In the genomic region with DNA sequence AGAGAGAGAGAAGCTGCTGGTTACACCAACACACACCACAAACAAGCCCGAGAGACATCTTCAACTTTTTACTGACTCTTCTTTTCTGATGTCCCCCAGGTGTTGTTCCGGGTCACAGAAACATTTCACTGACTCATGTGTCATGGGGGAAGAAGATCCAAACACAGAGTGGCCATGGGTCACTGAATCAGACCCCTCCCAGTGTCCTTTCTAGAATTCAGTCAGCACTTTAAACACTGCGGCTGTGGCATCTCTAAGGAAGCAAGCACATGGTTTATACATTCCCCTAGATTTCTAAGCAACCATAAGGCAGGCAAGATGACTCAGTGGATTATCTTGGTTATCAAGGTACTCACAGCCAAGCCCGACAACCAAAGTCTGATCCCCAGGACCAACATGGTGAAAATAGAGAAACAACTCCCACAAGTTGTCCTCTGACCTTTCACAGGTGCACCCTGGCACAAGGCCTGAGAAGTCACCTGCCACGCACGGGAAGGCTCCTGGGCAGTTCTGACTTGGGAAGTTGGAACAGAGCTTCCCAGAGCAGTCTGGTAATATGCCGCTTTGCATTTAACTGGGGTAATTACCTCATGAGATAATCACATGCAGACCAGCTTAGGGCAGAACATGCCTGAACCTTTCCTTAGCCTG, we compare ENCODE assay signal across 27 mouse cellular contexts. TPM values are rescaled to one million over a fixed set of nuclear protein-coding genes. Genes with fewer than 3 reads are reported as not detected.
DNase-seq lines count a peak whose midpoint lies in the region; ATAC-seq and TF ChIP-seq lines count a peak whose summit lies in the region.
"Had no signal": no experiment of that assay in that cellular context is flagged by ENCODE, and none has a peak within 500 bp of the region (broad histone marks: within the 10 kb centered on the region; RNA-seq: fewer than 3 reads in every experiment).

No protein-coding gene starts in this region.

- H3K79me2 ChIP-seq in CH12.LX (replicated peaks; ENCODE audit: control insufficient read depth, extremely low read depth, insufficient read depth, poor library complexity, severe bottlenecking), result peaks cover 41% of the 10 kb centered on the region

- H3K4me2 ChIP-seq in CH12.LX (ENCODE audit: insufficient read depth, low read depth, poor library complexity, severe bottlenecking), result peak overlapping the region; percentile 45; the same call in 1 of the 2 replicates
- no peak overlapping the region for H3K4me2 ChIP-seq in kidney, embryonic 15.5 days
- H3K4me2 ChIP-seq: embryonic facial prominence, embryonic 12.5 days; limb, embryonic 13.5 days; liver, embryonic 12.5 days; neural tube, embryonic 15.5 days had no signal

- peak; percentile 82 for DNase-seq in CH12.LX (ENCODE audit: extremely low read depth)
- peak; percentile 72 for DNase-seq in kidney, adult 11 months
- DNase-seq in kidney, postnatal 36 days, result peak; percentile 74 to 81
- no peak for DNase-seq in urinary bladder, postnatal 10 days (ENCODE audit: low spot score)
- no peak for DNase-seq in left cerebral cortex, postnatal 36 days (ENCODE audit: low spot score in 2 of 2)
- no peak for DNase-seq in spleen, postnatal 4 days (ENCODE audit: low spot score in 2 of 2)
- no peak for DNase-seq in layer of hippocampus, adult 9-11 months
- DNase-seq: adrenal gland, adult 8-10 months; cerebellum, adult 2 months; cerebellum, postnatal 25 days; forebrain, postnatal 0 days; heart, postnatal 4 days; lung, adult 18-20 months; lung, postnatal 10 days; right cerebral cortex, adult 18-20 months; spleen, adult 18-20 months; thymus, postnatal 25 days had no signal

- no peaks in the 10 kb centered on the region for H3K27me3 ChIP-seq in CH12.LX (replicated peaks)
- no peaks in the 10 kb centered on the region for H3K27me3 ChIP-seq in kidney, embryonic 15.5 days
- H3K27me3 ChIP-seq: embryonic facial prominence, embryonic 12.5 days; limb, embryonic 13.5 days; liver, embryonic 12.5 days; neural tube, embryonic 15.5 days had no signal

- dilution Hi-C loops in CH12.LX (cut with MboI; ENCODE audit: extremely low pct_ligation_motif_present, extremely low pct_unique_long_range_greater_than_20kb, low sequenced_read_pairs), result no loop called here

- peaks cover 25 to 75% of the 10 kb centered on the region in 2 experiments for H3K4me1 ChIP-seq in CH12.LX (ENCODE audit: control insufficient read depth in 1 of 2, insufficient read depth in 2 of 2)
- peaks cover 57% of the 10 kb centered on the region for H3K4me1 ChIP-seq in kidney, embryonic 15.5 days
- H3K4me1 ChIP-seq: heart, embryonic 10.5 days; neural tube, embryonic 15.5 days had no signal

- 53% methylated on average over 7 of the region's 7 CpGs for WGBS in kidney, embryonic 15.5 days

- no peaks in the 10 kb centered on the region for H3K9me3 ChIP-seq in CH12.LX (replicated peaks; ENCODE audit: low read length)
- H3K9me3 ChIP-seq in kidney, embryonic 15.5 days (replicated peaks), result no peaks in the 10 kb centered on the region
- H3K9me3 ChIP-seq: embryonic facial prominence, embryonic 12.5 days; heart, embryonic 10.5 days; limb, embryonic 13.5 days; liver, embryonic 12.5 days; midbrain, embryonic 10.5 days; neural tube, embryonic 15.5 days had no signal

- H3K27ac ChIP-seq in CH12.LX (ENCODE audit: insufficient read depth, low read depth), result peak overlapping the region; percentile 56
- H3K27ac ChIP-seq in kidney, embryonic 15.5 days, result peak overlapping the region; percentile 52
- H3K27ac ChIP-seq: embryonic facial prominence, embryonic 12.5 days; heart, embryonic 10.5 days; limb, embryonic 13.5 days; liver, embryonic 12.5 days; midbrain, embryonic 10.5 days; neural tube, embryonic 15.5 days had no signal

- TF ChIP-seq RAD21 in CH12.LX (IDR thresholded peaks at IDR 0.05; ENCODE audit: low read depth, low read length), result no peak

- H3K4me3 ChIP-seq in CH12.LX (replicated peaks in 1 of 3; ENCODE audit: low read depth in 2 of 3, low read length in 2 of 3, poor library complexity in 1 of 3), result no peak overlapping the region
- H3K4me3 ChIP-seq in kidney, embryonic 15.5 days (replicated peaks), result no peak overlapping the region
- H3K4me3 ChIP-seq: embryonic facial prominence, embryonic 12.5 days; heart, embryonic 10.5 days; limb, embryonic 13.5 days; liver, embryonic 12.5 days; midbrain, embryonic 10.5 days; neural tube, embryonic 15.5 days had no signal

- H3K9ac ChIP-seq in CH12.LX (ENCODE audit: insufficient read depth, low read depth), result peak overlapping the region; percentile 9; the same call in 1 of the 2 replicates
- no peak overlapping the region for H3K9ac ChIP-seq in kidney, embryonic 15.5 days
- H3K9ac ChIP-seq: embryonic facial prominence, embryonic 12.5 days; forebrain, postnatal 0 days; limb, embryonic 13.5 days; liver, embryonic 12.5 days; neural tube, embryonic 15.5 days had no signal

- TF ChIP-seq POLR2A in CH12.LX (IDR thresholded peaks at IDR 0.05; ENCODE audit: low read depth, low read length), result no peak; the same call in 1 of the 2 replicates

- no peak for TF ChIP-seq CTCF in CH12.LX (conservative IDR thresholded peaks at IDR 0.05 in 1 of 2, IDR thresholded peaks at IDR 0.05 in 1 of 2; ENCODE audit: low read depth in 2 of 2, low read length in 2 of 2)

- peak; percentile 71 for TF ChIP-seq EP300 in CH12.LX (IDR thresholded peaks at IDR 0.05; ENCODE audit: low read length)

- peak; percentile 23; the same call in 1 of the 2 replicates for ATAC-seq in kidney, embryonic 15.5 days (replicated peaks; ENCODE audit: low FRiP score)
- ATAC-seq: activated CD4-positive, CD25-positive, alpha-beta regulatory T cell, adult 4 months; forebrain, postnatal 0 days; hindbrain, embryonic 16.5 days; liver, embryonic 12.5 days had no signal

- peaks cover 23 to 54% of the 10 kb centered on the region in 2 experiments for H3K36me3 ChIP-seq in CH12.LX (replicated peaks in 1 of 2; ENCODE audit: control insufficient read depth in 1 of 2, insufficient read depth in 1 of 2, low read length in 1 of 2)
- no peaks in the 10 kb centered on the region for H3K36me3 ChIP-seq in kidney, embryonic 15.5 days
- H3K36me3 ChIP-seq: embryonic facial prominence, embryonic 12.5 days; heart, embryonic 10.5 days; limb, embryonic 13.5 days; midbrain, embryonic 10.5 days; neural tube, embryonic 15.5 days had no signal

- intact Hi-C loops in left cerebral cortex, postnatal 36 days (cut with DNase I), result no loop called here

- in situ Hi-C loops in CH12.LX (cut with MboI; ENCODE audit: low pct_ligation_motif_present, low pct_unique_long_range_greater_than_20kb, low sequenced_read_pairs), result no loop called here

TF ChIP-seq in CH12.LX, 34 proteins besides CTCF, POLR2A, EP300 and RAD21 (continues in another document):
- 0 out of 2 replicates have a peak, but pooled peaks have one; percentile 16 for TF ChIP-seq CHD1 (IDR thresholded peaks at IDR 0.05; ENCODE audit: low read depth, low read length)
- no peak for TF ChIP-seq ZMIZ1 (IDR thresholded peaks at IDR 0.05; ENCODE audit: low read depth, low read length)
- peak; percentile 70; the same call in 1 of the 2 replicates for TF ChIP-seq MXI1 (IDR thresholded peaks at IDR 0.05; ENCODE audit: low read depth, low read length)
- peak; percentile 46; the same call in 1 of the 2 replicates for TF ChIP-seq ELF1 (IDR thresholded peaks at IDR 0.05; ENCODE audit: low read depth, low read length)
- TF ChIP-seq JUN (IDR thresholded peaks at IDR 0.05; ENCODE audit: insufficient read depth, low read depth, low read length), result peak; percentile 59
- no peak for TF ChIP-seq PAX5 (IDR thresholded peaks at IDR 0.05; ENCODE audit: low read length)
- no peak for TF ChIP-seq GABPA (IDR thresholded peaks at IDR 0.05; ENCODE audit: insufficient replicate concordance, low read depth, low read length)
- no peak for TF ChIP-seq CHD2 (IDR thresholded peaks at IDR 0.05; ENCODE audit: low read length)
- peak; percentile 70 for TF ChIP-seq JUND (conservative IDR thresholded peaks at IDR 0.05; ENCODE audit: low read depth, low read length)
- 0 out of 2 replicates have a peak, but pooled peaks have one; percentile 24 for TF ChIP-seq TBP (conservative IDR thresholded peaks at IDR 0.05; ENCODE audit: low read depth, low read length)
- peak; percentile 86 for TF ChIP-seq BHLHE40 (IDR thresholded peaks at IDR 0.05; ENCODE audit: low read depth, low read length)
- 0 out of 2 replicates have a peak, but pooled peaks have one; percentile 33 for TF ChIP-seq MAFK (IDR thresholded peaks at IDR 0.05; ENCODE audit: insufficient replicate concordance, low read length)
- TF ChIP-seq KAT2A (IDR thresholded peaks at IDR 0.05; ENCODE audit: insufficient replicate concordance, low read length), result no peak
- TF ChIP-seq TCF12 (IDR thresholded peaks at IDR 0.05; ENCODE audit: low read depth, low read length), result peak; percentile 45; the same call in 1 of the 2 replicates
- TF ChIP-seq MAZ (IDR thresholded peaks at IDR 0.05; ENCODE audit: low read depth, low read length), result no peak
- TF ChIP-seq SIN3A (IDR thresholded peaks at IDR 0.05; ENCODE audit: low read length), result peak; percentile 82
- TF ChIP-seq HCFC1 (IDR thresholded peaks at IDR 0.05; ENCODE audit: low read depth, low read length), result peak; percentile 49; the same call in 1 of the 2 replicates

RNA-seq across cellular contexts. Expression of gene Oxa1l, which starts 25.5 kb away (rescaled TPM):
- 37.3 and 38.8 TPM in 2 replicates for total RNA-seq in CH12.LX (2012; rRNA removed)
- total RNA-seq in CH12.LX (2014; rRNA removed), result 34.6 and 34.7 TPM in 2 replicates
- polyA plus RNA-seq in CH12.LX (2012; ENCODE audit: insufficient read length, low read depth), result 88.9 and 111 TPM in 2 replicates
- polyA plus RNA-seq in kidney, embryonic 15.5 days (2015; fragmentation: Nextera tagmentation; extraction: Ambion mirVana), result 50.9 and 61.0 TPM in 2 replicates
- total RNA-seq in left cerebral cortex, postnatal 36 days (2021), result 10 to 100 TPM; 52.2 to 52.3 TPM

RNA-seq across cellular contexts. Expression of gene Slc7a7, which starts 31.5 kb away (rescaled TPM):
- total RNA-seq in CH12.LX (2012; rRNA removed) (43.3 and 50.4 TPM in 2 replicates), CH12.LX (2014; rRNA removed) (23.8 and 27.8 TPM in 2 replicates)
- 40.0 and 45.4 TPM in 2 replicates for polyA plus RNA-seq in CH12.LX (2012; ENCODE audit: insufficient read length, low read depth)
- 11.0 and 11.4 TPM in 2 replicates for polyA plus RNA-seq in kidney, embryonic 15.5 days (2015; fragmentation: Nextera tagmentation; extraction: Ambion mirVana)
- 1 to 10 TPM; 1.9 TPM for total RNA-seq in left cerebral cortex, postnatal 36 days (2021)

RNA-seq across cellular contexts. Expression of gene Mrpl52, which starts 40.6 kb away (rescaled TPM):
- total RNA-seq in CH12.LX (2012; rRNA removed) (309 and 328 TPM in 2 replicates), CH12.LX (2014; rRNA removed) (87.9 and 97.1 TPM in 2 replicates)
- 230 and 281 TPM in 2 replicates for polyA plus RNA-seq in CH12.LX (2012; ENCODE audit: insufficient read length, low read depth)
- 265 and 305 TPM in 2 replicates for polyA plus RNA-seq in kidney, embryonic 15.5 days (2015; fragmentation: Nextera tagmentation; extraction: Ambion mirVana)
- total RNA-seq in left cerebral cortex, postnatal 36 days (2021), result 10 to 100 TPM; 84.6 to 88.0 TPM

RNA-seq across cellular contexts. Expression of gene Mmp14, which starts 45.3 kb away (rescaled TPM):
- total RNA-seq in CH12.LX (2012; rRNA removed), result 0.08 and 0.17 TPM in 2 replicates
- total RNA-seq in CH12.LX (2014; rRNA removed), result 0.08 and 0.11 TPM in 2 replicates
- 0.10 TPM in 1 of 2 replicates, not detected in the other for polyA plus RNA-seq in CH12.LX (2012; ENCODE audit: insufficient read length, low read depth)
- 155 and 168 TPM in 2 replicates for polyA plus RNA-seq in kidney, embryonic 15.5 days (2015; fragmentation: Nextera tagmentation; extraction: Ambion mirVana)
- 10 to 100 TPM in 1 of 2 experiments, 1 to 10 TPM in 1; 7.2 to 10.8 TPM for total RNA-seq in left cerebral cortex, postnatal 36 days (2021)
- total RNA-seq: granulocyte monocyte progenitor cell, adult 5-6 weeks had no signal

Comparison
In these comparisons a context has a peak if more than half of its experiments do, and no peak if none do; other contexts are left out.
1. DNase-seq: peak in CH12.LX (single experiment), kidney, adult 11 months (single experiment) and kidney, postnatal 36 days (2 of 2); none in urinary bladder, postnatal 10 days (single experiment), left cerebral cortex, postnatal 36 days (0 of 2), spleen, postnatal 4 days (0 of 2) and layer of hippocampus, adult 9-11 months (single experiment).
2. RNA of gene Slc7a7, which starts 31.5 kb away (total RNA-seq): 23.8 to 50.4 TPM in CH12.LX; 1.9 TPM in left cerebral cortex, postnatal 36 days; every median in the first group is over 4 times any median in the second.